Mouse (Mus musculus) ES-E14 (cell line): ENCODE data around the gene Rfk.

ENCODE experiments used
- CHD2 ChIP-seq: IDR thresholded peaks from 2 replicates; pipeline ENCODE4 v1.6.1; 2014; ENCODE audit warnings: mild to moderate bottlenecking, low read depth, low read length, inconsistent platforms
- HCFC1 ChIP-seq: IDR thresholded peaks from 2 replicates; pipeline ENCODE4 v1.6.1; 2012; ENCODE audit warnings: low read length, inconsistent platforms, borderline replicate concordance; ENCODE audit not compliant: insufficient read depth
- MAFK ChIP-seq: IDR thresholded peaks from 2 replicates; pipeline ENCODE4 v1.6.1; 2014; ENCODE audit warnings: mild to moderate bottlenecking, low read depth, low read length, inconsistent platforms; ENCODE audit not compliant: insufficient read depth
- ZNF384 ChIP-seq: IDR thresholded peaks from 2 replicates; pipeline ENCODE4 v1.6.1; 2012; ENCODE audit warnings: low read depth, low read length, inconsistent platforms

DNA sequence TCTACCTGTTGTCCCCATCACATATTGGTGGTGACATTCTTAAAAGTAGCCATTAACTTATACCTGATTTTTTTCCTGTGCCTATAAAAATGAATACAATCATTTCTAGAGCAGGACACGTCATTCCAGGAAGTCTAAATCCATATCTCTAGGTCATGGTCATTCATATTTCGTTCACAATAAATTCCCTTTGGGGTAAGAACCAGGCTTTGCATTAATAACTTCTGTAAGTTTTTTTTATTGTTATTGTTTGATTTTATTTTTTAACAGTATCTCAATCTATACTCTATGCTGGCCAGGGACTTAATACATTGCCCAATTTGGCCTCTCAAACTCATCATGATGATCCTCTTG is 34.7 kb downstream of the Rfk start:
- no peak for TF ChIP-seq MAFK
- no peak for TF ChIP-seq ZNF384
- TF ChIP-seq CHD2: no peak
- TF ChIP-seq HCFC1: no peak
